Mouse (Mus musculus) embryonic facial prominence, embryonic 10.5 days (tissue): ENCODE measurements around the gene Rnf216. TPM values are rescaled to one million over a fixed set of nuclear protein-coding genes. Genes with fewer than 3 reads are reported as not detected.
"Not testable (repeated sequence)": the region's sequence is repeated elsewhere in the genome, so short reads cannot be mapped to it uniquely, and the experiment has no call there.

ENCODE experiments used
- DNase-seq: peaks from one replicate; pipeline ENCODE4 v3.0.0-alpha.2; 2017; ENCODE audit warnings: low spot score
- H3K27ac ChIP-seq: fragments of 300-500 bp; sonication (generic); replicated peaks from 2 replicates; pipeline ENCODE4 v1.5.1; 2016; ENCODE audit warnings: mild to moderate bottlenecking
- H3K27me3 ChIP-seq: fragments of 300-500 bp; sonication (generic); replicated peaks from 2 replicates; pipeline ENCODE4 v1.6.1; 2016; ENCODE audit warnings: low read depth, mild to moderate bottlenecking; ENCODE audit not compliant: poor library complexity, severe bottlenecking
- H3K36me3 ChIP-seq: fragments of 300-500 bp; sonication (generic); replicated peaks from 2 replicates; pipeline ENCODE4 v1.6.1; 2016; ENCODE audit warnings: mild to moderate bottlenecking, moderate library complexity
- H3K4me1 ChIP-seq: fragments of 300-500 bp; sonication (generic); 2 replicates; pipeline ENCODE4 v1.6.1; 2016
- H3K4me3 ChIP-seq: fragments of 300-500 bp; sonication (generic); 2 replicates; pipeline ENCODE4 v1.5.1; 2016; ENCODE audit warnings: mild to moderate bottlenecking, moderate library complexity
- H3K9me3 ChIP-seq: fragments of 300-500 bp; sonication (generic); 2 replicates; pipeline ENCODE4 v1.6.1; 2016; ENCODE audit warnings: mild to moderate bottlenecking
- WGBS: fragments of 180-500 bp; shearing (Covaris S2); methylation state at CpG from one replicate; pipeline ENCODE4 v1.1.7; 2016; 5-methylcytosine and 5-hydroxymethylcytosine counted together
- polyA plus RNA-seq: library from polyadenylated mRNA; unstranded; fragments of >200 nt; fragmentation: Nextera tagmentation; extraction: Ambion mirVana; gene quantifications from 2 replicates; pipeline ENCODE4 v1.2.1, GENCODE M21; 2016

Gene Rnf216
- polyA plus RNA-seq: 50.5 and 53.9 TPM in 2 replicates

GRCm38 (mm10) chr5:143112281-143113246, at the start of gene Rnf216:
Gene Rnf216 (minus strand): TSS chr5:143112994.
- Histone ChIP-seq H3K27ac (peak within 1 kb of the TSS; percentile 96), H3K36me3 (peaks cover 22% of the 10 kb centered on the region), H3K4me1 (peaks cover 24% of the 10 kb centered on the region), H3K9me3 (peaks cover 3% of the 10 kb centered on the region; the same call in 1 of the 2 replicates), H3K4me3 (peak within 1 kb of the TSS; percentile 87), H3K27me3 (no peaks in the 10 kb centered on the region)
- 1% methylated on average over 110 of the region's 110 CpGs for WGBS
- DNase-seq: peak; percentile 95

GRCm38 (mm10) chr5:143155534-143155933, 42.7 kb upstream of the Rnf216 start:
- DNase-seq: no peak
- Histone ChIP-seq H3K27ac (no peak overlapping the region), H3K9me3 (peaks cover 15% of the 10 kb centered on the region), H3K4me3 (no peak overlapping the region), H3K4me1 (peaks cover 4% of the 10 kb centered on the region; the same call in 1 of the 2 replicates), H3K27me3 (peaks cover 54% of the 10 kb centered on the region), H3K36me3 (no peaks in the 10 kb centered on the region)
- 87% methylated on average over 3 of the region's 3 CpGs for WGBS

DNA sequence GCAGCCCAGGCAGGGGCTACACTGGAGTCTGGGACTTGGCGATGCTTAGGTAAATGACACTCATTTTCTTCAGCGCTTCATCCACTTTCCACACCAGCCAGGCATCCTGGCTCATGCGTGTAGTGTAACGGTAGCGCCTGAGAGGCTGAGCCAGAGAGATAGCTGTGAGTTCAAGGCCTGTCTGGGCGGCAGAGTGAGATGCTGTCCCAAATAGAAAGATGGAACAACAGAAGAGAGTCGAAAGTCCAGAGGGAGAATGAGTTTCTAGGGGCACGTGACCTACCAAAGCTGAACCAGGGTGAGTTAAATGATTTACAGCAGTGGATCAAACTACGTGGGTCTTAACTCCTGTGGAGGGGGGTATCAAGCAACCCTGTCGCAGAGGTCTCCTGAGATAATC, 41.0 kb upstream of the Rnf216 start:
- Histone ChIP-seq H3K27ac (no peak overlapping the region), H3K36me3 (no peaks in the 10 kb centered on the region), H3K27me3 (peaks cover 39% of the 10 kb centered on the region), H3K4me1 (peaks cover 4% of the 10 kb centered on the region; the same call in 1 of the 2 replicates), H3K9me3 (peaks cover 22% of the 10 kb centered on the region), H3K4me3 (no peak overlapping the region)
- WGBS: 91% methylated on average over 10 of the region's 10 CpGs
- DNase-seq: no peak

- no peaks in the 10 kb centered on the region for H3K36me3 ChIP-seq
- H3K4me1 ChIP-seq: 0 out of 2 replicates have a peak, but pooled peaks cover 3% of the 10 kb centered on the region
- peaks cover 22% of the 10 kb centered on the region for H3K9me3 ChIP-seq
- 78% methylated on average over 2 of the region's 2 CpGs for WGBS
- DNase-seq: no peak
- H3K4me3 ChIP-seq: no peak overlapping the region
- H3K27ac ChIP-seq: no peak overlapping the region
- 0 out of 2 replicates have a peak, but pooled peaks cover 3% of the 10 kb centered on the region for H3K27me3 ChIP-seq
Measured at GRCm38 (mm10) chr5:143150044-143150443, 37.2 kb upstream of the Rnf216 start.

- Histone ChIP-seq H3K27ac (no peak overlapping the region), H3K4me3 (no peak overlapping the region), H3K9me3 (peaks cover 22% of the 10 kb centered on the region), H3K36me3 (no peaks in the 10 kb centered on the region), H3K4me1 (0 out of 2 replicates have a peak, but pooled peaks cover 3% of the 10 kb centered on the region), H3K27me3 (no peaks in the 10 kb centered on the region)
- WGBS: 86% methylated on average over 2 of the region's 2 CpGs
- no peak for DNase-seq
Measured at GRCm38 (mm10) chr5:143149536-143149935, 36.7 kb upstream of the Rnf216 start.

DNA sequence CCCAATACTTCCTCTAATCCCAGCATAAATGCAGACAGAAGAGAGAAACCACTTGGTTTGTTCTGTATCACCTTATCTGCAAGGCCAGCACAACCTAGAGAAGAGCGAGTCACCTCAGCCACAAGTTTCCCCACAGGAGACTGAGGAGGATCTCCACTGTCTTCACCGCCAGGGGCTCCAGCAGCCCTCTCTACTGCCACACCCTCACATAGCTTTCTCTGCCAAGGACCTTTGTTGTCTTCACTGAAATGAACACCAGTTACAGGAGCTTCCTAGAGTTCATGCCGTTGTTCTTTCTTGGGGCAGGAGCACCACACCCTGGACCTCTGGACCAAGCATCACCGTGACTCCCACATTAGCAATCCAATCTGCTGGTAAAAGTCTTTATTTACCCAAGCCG, 35.9 kb upstream of the Rnf216 start:
- H3K4me3 ChIP-seq: no peak overlapping the region
- H3K4me1 ChIP-seq: 0 out of 2 replicates have a peak, but pooled peaks cover 3% of the 10 kb centered on the region
- H3K36me3 ChIP-seq: no peaks in the 10 kb centered on the region
- peaks cover 22% of the 10 kb centered on the region for H3K9me3 ChIP-seq
- H3K27me3 ChIP-seq: no peaks in the 10 kb centered on the region
- WGBS: 93% methylated on average over 5 of the region's 5 CpGs
- no peak overlapping the region for H3K27ac ChIP-seq
- DNase-seq: no peak

DNA sequence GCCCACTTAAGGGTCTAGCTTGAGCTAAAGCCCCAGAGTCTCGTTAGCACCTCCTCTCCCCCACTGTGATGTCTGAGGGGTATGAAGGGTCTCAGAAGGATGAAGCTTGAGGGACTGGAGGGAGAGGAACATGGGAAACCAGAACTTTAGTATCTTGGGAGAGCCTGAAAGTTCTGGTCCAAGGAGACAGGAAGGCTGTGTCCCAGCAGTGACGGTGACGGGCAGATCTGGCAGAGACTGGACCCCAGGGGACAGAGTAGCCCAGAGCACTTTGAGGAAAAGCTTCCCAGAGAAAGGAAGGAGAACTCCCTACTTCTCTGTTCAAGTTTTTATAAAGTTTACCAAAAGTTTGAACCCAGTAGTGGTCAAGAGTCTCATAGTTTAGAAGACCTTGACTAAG, 34.7 kb upstream of the Rnf216 start, which contains the start of gene Olfr718-ps1:
Gene Olfr718-ps1 (minus strand): TSS at position 101 of the 400 bp plus-strand sequence.
- Histone ChIP-seq H3K4me1 (0 out of 2 replicates have a peak, but pooled peaks cover 3% of the 10 kb centered on the region), H3K9me3 (peaks cover 22% of the 10 kb centered on the region), H3K36me3 (no peaks in the 10 kb centered on the region), H3K4me3 (no peak within 1 kb of the TSS), H3K27ac (no peak within 1 kb of the TSS), H3K27me3 (no peaks in the 10 kb centered on the region)
- DNase-seq: no peak
- 70% methylated on average over 3 of the region's 3 CpGs for WGBS

DNA sequence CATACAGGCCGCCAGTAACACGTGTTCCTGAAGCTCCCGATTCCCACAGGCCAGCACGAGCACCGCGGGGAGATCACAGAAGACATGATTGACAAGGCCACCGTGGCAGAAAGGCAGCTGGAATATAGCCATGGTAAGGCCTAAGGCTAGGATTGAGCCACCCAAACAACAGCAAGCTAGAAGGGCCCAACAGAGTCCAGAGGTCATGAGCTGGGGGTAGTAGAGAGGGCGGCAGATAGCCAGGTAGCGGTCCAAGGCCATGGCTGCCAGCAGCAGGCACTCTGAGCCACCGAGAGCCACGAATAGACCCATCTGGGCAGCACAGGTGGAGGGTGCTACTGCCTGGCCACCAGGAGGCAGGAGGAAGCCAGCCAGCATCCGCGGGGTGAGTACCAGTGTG, 24.8 kb upstream of the Rnf216 start:
- Histone ChIP-seq H3K4me3 (no peak overlapping the region), H3K27ac (no peak overlapping the region)
- WGBS: 86% methylated on average over 13 of the region's 13 CpGs

DNA sequence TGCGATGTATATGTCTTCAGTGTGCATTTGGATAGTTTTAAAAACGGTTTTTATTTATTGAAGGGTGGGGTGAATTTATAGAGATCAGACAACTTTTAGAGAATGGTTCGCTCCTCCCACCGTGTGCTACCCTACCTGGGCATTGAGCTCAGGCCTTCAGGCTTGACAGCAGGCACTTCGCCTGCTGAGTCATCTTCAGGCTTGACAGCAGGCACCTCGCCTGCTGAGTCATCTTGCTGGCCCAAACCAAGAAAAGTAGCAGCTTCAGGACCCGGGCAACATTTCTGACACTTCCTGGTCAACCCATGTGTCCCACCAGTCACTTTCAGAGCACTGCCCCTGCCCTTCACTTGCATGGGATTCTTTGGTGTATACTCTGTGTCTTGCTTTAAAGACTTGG, 22.2 kb upstream of the Rnf216 start:
- Histone ChIP-seq H3K9me3 (peaks cover 3% of the 10 kb centered on the region; the same call in 1 of the 2 replicates), H3K4me1 (no peaks in the 10 kb centered on the region), H3K27me3 (no peaks in the 10 kb centered on the region), H3K4me3 (no peak overlapping the region), H3K36me3 (no peaks in the 10 kb centered on the region), H3K27ac (no peak overlapping the region)
- WGBS: 94% methylated on average over 7 of the region's 7 CpGs
- DNase-seq: no peak

More for the DNA sequence above, 24.8 kb upstream of the Rnf216 start:
- Histone ChIP-seq H3K4me1 (no peaks in the 10 kb centered on the region), H3K36me3 (no peaks in the 10 kb centered on the region), H3K27me3 (no peaks in the 10 kb centered on the region), H3K9me3 (no peaks in the 10 kb centered on the region)
- DNase-seq: no peak

- not testable (repeated sequence) for H3K4me3 ChIP-seq, H3K36me3 ChIP-seq, H3K27ac ChIP-seq, H3K9me3 ChIP-seq, H3K4me1 ChIP-seq, DNase-seq, H3K27me3 ChIP-seq
- WGBS: 77% methylated on average over 4 of the region's 6 CpGs
Measured at GRCm38 (mm10) chr5:143134216-143135010, 21.6 kb upstream of the Rnf216 start.

- H3K9me3 ChIP-seq: peaks cover 15% of the 10 kb centered on the region; the same call in 1 of the 2 replicates
- WGBS: 80% methylated on average over 13 of the region's 13 CpGs
- H3K4me1 ChIP-seq: no peaks in the 10 kb centered on the region
- H3K4me3 ChIP-seq: no peak overlapping the region
- H3K36me3 ChIP-seq: no peaks in the 10 kb centered on the region
- no peak overlapping the region for H3K27ac ChIP-seq
- no peak for DNase-seq
- H3K27me3 ChIP-seq: no peaks in the 10 kb centered on the region
Measured at GRCm38 (mm10) chr5:143132935-143133514, 20.2 kb upstream of the Rnf216 start.

- H3K9me3 ChIP-seq: peaks cover 15% of the 10 kb centered on the region; the same call in 1 of the 2 replicates
- whole genome bisulfite sequencing: 87% methylated on average over 7 of the region's 7 CpGs
- H3K4me1 ChIP-seq: 0 out of 2 replicates have a peak, but pooled peaks cover 3% of the 10 kb centered on the region
- H3K27me3 ChIP-seq: no peaks in the 10 kb centered on the region
- no peaks in the 10 kb centered on the region for H3K36me3 ChIP-seq
- no peak overlapping the region for H3K4me3 ChIP-seq
- DNase-seq: peak; percentile 23
- H3K27ac ChIP-seq: no peak overlapping the region
Measured at GRCm38 (mm10) chr5:143130342-143130741, 17.5 kb upstream of the Rnf216 start.
